Mouse (Mus musculus) liver (tissue): ENCODE measurements around the gene Fbxl2.

Source experiments
- DNase-seq: peaks from one replicate; pipeline ENCODE4 v3.0.0-alpha.2; 2020; ENCODE audit warnings: mixed read lengths

Gene Fbxl2

GRCm38 (mm10) chr9:114016402-114016801 is 29.6 kb downstream of the Fbxl2 start:
- no peak for DNase-seq

DNA sequence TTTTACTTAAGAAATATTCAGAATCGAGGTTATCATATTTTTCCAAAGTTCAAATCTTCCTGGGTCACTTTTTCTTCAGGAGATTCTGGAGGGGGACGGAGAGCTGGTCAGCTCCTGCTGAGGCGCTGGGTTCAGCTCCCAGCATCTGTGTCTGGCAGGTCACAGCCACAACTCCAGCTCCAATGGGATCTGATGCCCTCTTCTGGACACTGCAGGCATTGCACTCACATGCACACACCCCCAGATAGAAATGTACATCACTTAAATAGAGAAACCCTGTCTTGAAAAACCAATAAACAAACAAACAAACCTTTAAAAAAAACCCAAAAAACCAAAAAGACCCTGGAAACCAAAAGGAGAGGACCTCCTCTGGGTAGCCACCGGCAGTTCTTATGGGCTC is 30.3 kb downstream of the Fbxl2 start:
- peak; percentile 51 for DNase-seq

GRCm38 (mm10) chr9:114014034-114014433 is 32.0 kb downstream of the Fbxl2 start:
- DNase-seq, result peak; percentile 8

GRCm38 (mm10) chr9:114011203-114011602 is 34.8 kb downstream of the Fbxl2 start:
- peak; percentile 45 for DNase-seq

- peak; percentile 24 for DNase-seq
These were observed 36.5 kb downstream of the Fbxl2 start for GRCm38 (mm10) chr9:114009526-114009925.

- no peak for DNase-seq
These were observed 38.1 kb downstream of the Fbxl2 start for GRCm38 (mm10) chr9:114007850-114008350.

GRCm38 (mm10) chr9:114006801-114007200 is 39.2 kb downstream of the Fbxl2 start:
- DNase-seq, result no peak

GRCm38 (mm10) chr9:113998311-113998710 is 47.7 kb downstream of the Fbxl2 start:
- no peak for DNase-seq

GRCm38 (mm10) chr9:113992810-113993209 is 53.2 kb downstream of the Fbxl2 start:
- no peak for DNase-seq

DNA sequence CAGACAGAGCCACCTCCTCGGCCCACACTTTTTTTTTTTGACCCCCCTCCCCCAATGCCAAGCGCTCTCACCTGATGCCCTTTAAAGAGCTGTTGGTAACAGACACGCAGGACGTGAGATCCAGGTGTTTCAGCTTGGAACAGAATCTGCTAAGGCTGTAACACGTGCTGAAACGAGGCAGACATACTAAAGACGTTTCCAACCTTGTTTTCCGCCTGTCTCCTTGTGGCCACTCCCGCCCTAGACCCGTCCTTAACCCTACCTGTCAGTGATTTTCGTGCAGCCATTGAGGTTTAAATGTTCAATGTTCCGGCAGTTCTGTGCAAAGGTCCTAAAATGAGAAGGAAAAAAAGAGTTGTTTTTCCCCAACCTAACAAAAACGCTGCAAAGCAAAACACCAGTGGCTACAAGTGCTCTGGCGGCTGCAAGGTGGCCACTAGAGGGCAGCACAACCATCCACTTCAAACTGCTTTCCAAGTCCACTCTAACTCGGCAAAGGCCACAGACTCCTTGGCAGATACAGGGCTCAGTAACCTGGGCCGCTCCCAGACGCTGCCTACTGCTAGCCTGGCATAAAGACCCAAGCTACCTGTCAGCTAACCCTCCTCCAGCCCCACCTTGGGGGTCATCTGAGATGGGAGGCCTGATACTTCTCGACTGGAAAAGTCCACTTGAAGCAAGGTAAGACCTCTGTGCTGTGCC is 55.3 kb downstream of the Fbxl2 start:
- DNase-seq, result peak; percentile 87

DNA sequence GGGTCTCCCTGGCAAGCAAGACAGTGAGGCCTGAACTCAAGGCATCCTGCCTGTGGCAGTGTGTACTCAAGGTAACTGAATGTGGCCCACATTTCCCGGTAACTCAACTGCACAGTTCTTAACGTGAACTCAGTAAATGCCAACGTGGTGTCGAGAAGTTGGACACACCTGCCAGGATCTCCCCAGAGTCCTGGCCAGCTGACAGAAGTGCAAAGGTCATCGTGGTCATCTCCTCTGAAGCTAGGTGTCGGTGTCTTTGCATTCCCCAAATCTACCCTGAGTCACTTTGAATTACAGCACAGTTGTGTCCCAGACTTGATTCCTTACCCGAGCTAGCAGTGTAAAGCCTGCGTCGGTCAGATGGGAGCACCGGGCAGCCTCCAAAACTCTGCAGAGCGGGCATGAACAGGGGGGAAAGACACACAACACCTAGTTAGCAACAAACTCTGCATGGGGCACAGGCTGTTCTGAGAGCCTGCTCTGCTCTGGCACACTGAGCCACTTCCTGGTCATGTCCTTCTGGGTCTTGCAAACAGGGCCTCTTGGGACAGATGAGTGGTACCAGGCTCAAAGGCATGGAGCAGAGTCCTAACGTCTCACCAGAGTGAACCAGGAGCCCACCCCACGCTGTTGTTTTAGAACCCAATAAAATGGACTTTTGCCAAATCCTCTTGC is 60.9 kb downstream of the Fbxl2 start:
- no peak for DNase-seq

- no peak for DNase-seq
These were observed 62.9 kb downstream of the Fbxl2 start for GRCm38 (mm10) chr9:113982883-113983670.

DNA sequence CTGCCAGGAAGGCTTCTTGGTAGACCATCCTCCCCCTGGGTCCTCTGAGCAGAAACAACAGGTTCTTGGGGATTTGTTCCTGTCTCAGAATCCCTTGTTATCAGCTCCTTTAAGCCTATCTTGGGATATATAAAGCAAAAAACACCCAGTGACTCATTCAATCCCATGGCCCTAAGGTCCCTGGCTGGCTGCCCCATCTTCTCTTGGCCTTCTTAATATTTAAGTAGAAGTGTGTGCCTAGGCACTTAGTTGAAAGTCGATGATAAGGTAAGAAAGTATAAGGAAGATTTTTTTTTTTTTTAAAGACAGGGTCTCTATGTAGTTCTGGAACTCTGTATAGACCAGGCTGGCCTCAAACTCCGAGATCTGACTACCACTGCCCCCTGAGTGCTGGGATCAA is 63.5 kb downstream of the Fbxl2 start:
- DNase-seq, result no peak

GRCm38 (mm10) chr9:113981099-113981880 is 64.7 kb downstream of the Fbxl2 start:
- DNase-seq, result no peak

DNA sequence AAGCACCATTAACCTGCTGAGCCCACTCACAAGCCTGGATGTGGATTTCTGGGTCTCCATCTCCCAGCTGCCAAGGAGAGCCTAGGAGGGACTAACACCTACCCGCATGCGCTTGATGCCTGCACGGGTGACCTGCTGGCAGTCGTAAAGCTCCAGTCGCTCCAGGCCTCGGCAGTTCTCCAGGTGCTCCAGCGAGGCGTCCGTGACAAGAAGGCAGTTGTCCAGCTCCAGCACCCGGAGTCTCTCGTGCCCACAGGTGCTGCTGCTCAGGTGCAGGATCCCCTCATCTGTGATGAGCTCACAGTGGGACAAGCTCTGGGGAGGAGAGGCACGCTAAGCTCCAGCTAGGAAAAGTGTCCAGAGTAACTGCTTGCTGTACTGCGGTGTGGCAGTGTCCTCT is 66.6 kb downstream of the Fbxl2 start:
- no peak for DNase-seq

DNA sequence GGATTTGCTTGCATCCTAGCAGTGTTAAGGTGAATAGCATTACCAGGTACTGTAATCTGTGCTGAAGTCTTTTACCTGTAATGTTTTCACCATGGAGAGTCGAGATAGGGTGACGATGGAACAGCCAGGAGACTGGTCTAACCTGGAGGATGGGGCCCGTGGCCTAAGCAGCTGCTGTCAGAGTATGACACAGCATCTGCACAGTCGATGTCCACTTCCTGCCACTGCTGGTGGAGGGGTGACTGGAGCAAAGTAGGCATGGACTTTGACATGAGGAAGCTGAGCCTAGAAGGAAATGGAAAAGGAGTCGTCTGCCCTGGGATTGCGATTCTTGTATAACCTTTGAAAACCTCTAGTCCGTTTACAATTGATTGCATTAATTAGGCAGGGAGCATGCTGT is 67.3 kb downstream of the Fbxl2 start:
- DNase-seq, result no peak

- DNase-seq, result no peak
These were observed 68.7 kb downstream of the Fbxl2 start for GRCm38 (mm10) chr9:113977225-113977840.

DNA sequence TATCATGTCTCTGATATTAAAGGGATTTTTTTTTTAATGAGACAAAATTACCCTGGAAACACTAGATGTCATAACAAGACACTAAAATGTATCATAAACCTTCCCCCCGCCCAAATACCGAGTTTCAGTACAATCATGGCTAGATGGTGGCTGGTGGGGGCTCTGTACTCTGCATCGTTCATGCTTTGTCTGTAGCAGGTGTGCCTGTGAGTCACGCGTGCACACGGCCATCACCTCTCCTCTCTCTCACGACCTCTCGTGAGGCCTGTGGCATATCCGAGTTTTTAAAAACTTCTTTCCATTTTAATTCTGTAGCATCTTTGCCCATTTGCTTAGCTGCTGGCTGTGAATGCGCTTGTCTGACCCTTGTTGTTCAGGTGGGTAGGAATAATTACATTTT is 69.7 kb downstream of the Fbxl2 start:
- no peak for DNase-seq

DNA sequence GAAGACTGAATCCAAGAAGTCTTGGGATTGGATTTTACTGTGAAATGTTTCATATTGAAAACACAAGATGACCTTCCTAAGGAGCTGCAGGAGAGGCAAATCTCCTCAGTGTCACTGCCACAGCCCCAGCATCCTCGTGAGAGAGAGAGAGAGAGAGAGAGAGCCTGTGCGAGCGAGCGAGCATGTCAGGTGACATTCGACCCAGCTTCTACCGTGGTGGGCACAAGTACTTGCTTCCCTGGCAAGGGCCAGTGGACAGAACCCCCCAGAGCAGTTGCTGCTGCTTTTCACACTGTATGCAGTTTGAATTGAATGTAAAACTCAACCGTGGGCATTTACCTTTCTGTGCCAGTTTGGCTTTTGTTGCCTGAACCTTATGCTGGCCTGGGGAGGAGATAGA is 70.5 kb downstream of the Fbxl2 start:
- DNase-seq, result no peak

DNA sequence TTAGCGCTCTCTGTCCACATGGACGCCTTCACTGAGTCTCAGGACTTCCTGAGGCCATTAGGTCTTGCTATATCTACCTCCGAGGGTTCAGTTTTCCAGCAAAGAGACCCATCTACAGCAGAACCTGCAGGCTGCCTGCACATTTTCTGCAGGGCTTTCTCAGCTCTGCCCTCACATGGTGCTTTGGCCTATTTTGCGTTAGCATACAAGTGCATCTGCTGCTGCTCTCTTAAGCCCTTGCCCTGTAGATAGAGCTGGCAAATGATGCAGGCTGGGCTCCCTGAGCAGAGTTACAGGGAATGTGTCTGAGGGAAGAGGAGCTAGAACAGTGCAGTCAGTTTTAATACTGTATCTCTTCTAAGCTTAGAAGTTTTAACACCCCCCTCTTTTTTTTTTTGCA is 71.0 kb downstream of the Fbxl2 start:
- DNase-seq, result no peak

GRCm38 (mm10) chr9:113973857-113974256 is 72.1 kb downstream of the Fbxl2 start:
- DNase-seq, result no peak

DNA sequence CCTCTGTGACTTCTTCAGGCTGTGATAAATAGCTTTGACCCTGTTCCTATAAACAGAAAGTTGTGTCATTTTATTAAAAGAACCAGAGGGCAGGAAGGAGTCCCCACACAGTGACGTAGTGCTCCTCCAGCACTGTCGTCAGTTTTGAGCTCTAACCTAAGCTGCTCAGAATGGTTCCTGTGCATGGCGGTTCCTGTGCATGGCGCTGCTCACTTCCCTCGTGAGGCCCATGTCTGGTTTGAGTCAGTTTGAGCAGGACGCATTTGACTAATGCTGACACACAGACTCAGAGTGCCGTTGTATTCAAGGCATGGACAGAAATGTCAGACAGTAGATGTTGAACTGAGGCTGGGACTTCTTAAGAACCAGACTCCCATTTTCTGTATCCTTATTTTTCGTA is 74.4 kb downstream of the Fbxl2 start:
- no peak for DNase-seq
